ENCODE assay signal across 14 mouse cellular contexts in the genomic region with DNA sequence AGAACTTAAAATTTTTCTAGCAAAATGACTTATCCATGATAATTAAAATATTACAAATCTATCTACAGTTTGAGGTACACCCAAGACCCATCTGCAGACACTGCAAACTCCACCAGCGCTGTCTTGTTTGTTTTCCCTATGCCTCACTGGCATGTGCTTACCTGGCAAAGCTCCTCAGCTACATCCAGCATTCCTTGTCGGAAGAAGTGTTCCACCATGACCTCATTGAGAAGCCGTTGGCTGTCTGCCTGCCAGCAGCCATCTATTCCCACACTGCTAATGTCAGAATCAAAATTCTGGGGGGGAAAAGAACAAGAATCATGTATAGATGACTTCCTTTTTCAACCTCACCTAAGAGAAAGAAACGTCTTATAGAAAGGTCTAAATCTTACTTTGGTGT. TPM values are rescaled to one million over a fixed set of nuclear protein-coding genes. Genes with fewer than 3 reads are reported as not detected.
A peak's percentile ranks its signal among the peaks of the same experiment; 100 is the strongest.
DNase-seq lines count a peak whose midpoint lies in the region; ATAC-seq and TF ChIP-seq lines count a peak whose summit lies in the region.
"Had no signal": no experiment of that assay in that cellular context is flagged by ENCODE, and none has a peak within 500 bp of the region (broad histone marks: within the 10 kb centered on the region; RNA-seq: fewer than 3 reads in every experiment).

No protein-coding gene starts in this region.

- H3K36me3 ChIP-seq in forebrain, embryonic 14.5 days (ENCODE audit: control insufficient read depth, insufficient read depth, low read length): peaks cover 17% of the 10 kb centered on the region
- peaks cover 7% of the 10 kb centered on the region for H3K36me3 ChIP-seq in forebrain, embryonic 16.5 days (ENCODE audit: control insufficient read depth, insufficient read depth)
- H3K36me3 ChIP-seq in kidney, adult 2 months (ENCODE audit: control insufficient read depth, insufficient read depth, low read length): no peaks in the 10 kb centered on the region; the same call in 1 of the 2 replicates
- H3K36me3 ChIP-seq in kidney, embryonic 14.5 days (ENCODE audit: control insufficient read depth, insufficient read depth, low read length): peaks cover 14% of the 10 kb centered on the region; the same call in 1 of the 2 replicates
- H3K36me3 ChIP-seq in intestine, embryonic 15.5 days: no peaks in the 10 kb centered on the region; the same call in 1 of the 2 replicates

- H3K27ac ChIP-seq in forebrain, embryonic 14.5 days (ENCODE audit: low read depth, low read length): no peak overlapping the region
- no peak overlapping the region for H3K27ac ChIP-seq in forebrain, embryonic 16.5 days (ENCODE audit: low read length)
- H3K27ac ChIP-seq in kidney, adult 2 months (ENCODE audit: insufficient read depth, low read depth, low read length): no peak overlapping the region
- H3K27ac ChIP-seq in kidney, embryonic 14.5 days (ENCODE audit: low read depth, low read length): no peak overlapping the region
- no peak overlapping the region for H3K27ac ChIP-seq in intestine, embryonic 15.5 days
- H3K27ac ChIP-seq: forebrain, embryonic 10.5 days; midbrain, embryonic 15.5 days; neural tube, embryonic 13.5 days had no signal

- ATAC-seq in forebrain, embryonic 14.5 days: no peak
- ATAC-seq in forebrain, embryonic 16.5 days: no peak
- ATAC-seq in kidney, embryonic 14.5 days (ENCODE audit: low FRiP score, low TSS enrichment): no peak
- ATAC-seq in intestine, embryonic 15.5 days: no peak
- ATAC-seq: midbrain, embryonic 15.5 days had no signal

- no peaks in the 10 kb centered on the region for H3K27me3 ChIP-seq in forebrain, embryonic 14.5 days (replicated peaks; ENCODE audit: control insufficient read depth, insufficient read depth, low read length)
- no peaks in the 10 kb centered on the region for H3K27me3 ChIP-seq in forebrain, embryonic 16.5 days (replicated peaks; ENCODE audit: control insufficient read depth, insufficient read depth, low read length)
- H3K27me3 ChIP-seq in kidney, adult 2 months (replicated peaks; ENCODE audit: control insufficient read depth, insufficient read depth, low read length): no peaks in the 10 kb centered on the region
- H3K27me3 ChIP-seq in kidney, embryonic 14.5 days (ENCODE audit: control insufficient read depth, insufficient read depth, low read length): no peaks in the 10 kb centered on the region
- H3K27me3 ChIP-seq in intestine, embryonic 15.5 days (replicated peaks): no peaks in the 10 kb centered on the region
- H3K27me3 ChIP-seq: midbrain, embryonic 15.5 days; neural tube, embryonic 13.5 days had no signal

- 78% methylated on average over 4 of the region's 4 CpGs for WGBS in forebrain, embryonic 14.5 days
- 68% methylated on average over 4 of the region's 4 CpGs for WGBS in forebrain, embryonic 16.5 days
- WGBS in kidney, adult 2 months: 39% methylated on average over 4 of the region's 4 CpGs
- 91% methylated on average over 4 of the region's 4 CpGs for WGBS in kidney, embryonic 14.5 days
- 80% methylated on average over 4 of the region's 4 CpGs for WGBS in intestine, embryonic 15.5 days

- H3K9me3 ChIP-seq in forebrain, embryonic 14.5 days (replicated peaks; ENCODE audit: control insufficient read depth, low read length): no peaks in the 10 kb centered on the region
- H3K9me3 ChIP-seq in forebrain, embryonic 16.5 days (ENCODE audit: control insufficient read depth, low read length): no peaks in the 10 kb centered on the region
- H3K9me3 ChIP-seq in kidney, embryonic 14.5 days (ENCODE audit: control insufficient read depth, low read length): no peaks in the 10 kb centered on the region
- no peaks in the 10 kb centered on the region for H3K9me3 ChIP-seq in intestine, embryonic 15.5 days
- H3K9me3 ChIP-seq: forebrain, embryonic 10.5 days; G1E; midbrain, embryonic 15.5 days; neural tube, embryonic 13.5 days had no signal

- no peak for TF ChIP-seq POLR2A in kidney, adult 2 months (IDR thresholded peaks at IDR 0.05; ENCODE audit: low read depth, low read length)

- peak; percentile 18 for DNase-seq in forebrain, embryonic 14.5 days (ENCODE audit: low spot score)
- DNase-seq in kidney, adult 2 months: peak; percentile 69
- DNase-seq in cerebellum, adult 9-11 months: peak; percentile 67
- DNase-seq in kidney, postnatal 14 days: peak; percentile 52
- no peak for DNase-seq in right cerebral cortex, adult 18-20 months
- DNase-seq: gastrocnemius, postnatal 25 days had no signal

- no peak for TF ChIP-seq CTCF in kidney, adult 2 months (conservative IDR thresholded peaks at IDR 0.05; ENCODE audit: insufficient read depth, insufficient read length, low read depth, low read length)

- no peaks in the 10 kb centered on the region for H3K4me1 ChIP-seq in forebrain, embryonic 14.5 days (ENCODE audit: control insufficient read depth, insufficient read depth, low read length)
- H3K4me1 ChIP-seq in forebrain, embryonic 16.5 days (replicated peaks; ENCODE audit: control insufficient read depth, insufficient read depth, low read length): peaks cover 3% of the 10 kb centered on the region; the same call in 1 of the 2 replicates
- peaks cover 7% of the 10 kb centered on the region; the same call in 1 of the 2 replicates for H3K4me1 ChIP-seq in kidney, adult 2 months (ENCODE audit: control insufficient read depth, insufficient read depth, low read length)
- no peaks in the 10 kb centered on the region for H3K4me1 ChIP-seq in kidney, embryonic 14.5 days (ENCODE audit: control insufficient read depth, insufficient read depth, low read length)
- H3K4me1 ChIP-seq in intestine, embryonic 15.5 days (replicated peaks): no peaks in the 10 kb centered on the region
- H3K4me1 ChIP-seq: forebrain, embryonic 10.5 days; midbrain, embryonic 15.5 days; neural tube, embryonic 13.5 days had no signal

- no peak overlapping the region for H3K9ac ChIP-seq in forebrain, embryonic 14.5 days (ENCODE audit: low read length)
- no peak overlapping the region for H3K9ac ChIP-seq in forebrain, embryonic 16.5 days (replicated peaks; ENCODE audit: low read depth, low read length)
- H3K9ac ChIP-seq in kidney, embryonic 14.5 days (ENCODE audit: low read depth, low read length): no peak overlapping the region
- H3K9ac ChIP-seq in intestine, embryonic 15.5 days: no peak overlapping the region
- H3K9ac ChIP-seq: midbrain, embryonic 15.5 days; neural tube, embryonic 13.5 days had no signal

- no peak overlapping the region for H3K4me2 ChIP-seq in forebrain, embryonic 14.5 days (ENCODE audit: low read length)
- no peak overlapping the region for H3K4me2 ChIP-seq in forebrain, embryonic 16.5 days (ENCODE audit: low read length)
- no peak overlapping the region for H3K4me2 ChIP-seq in kidney, embryonic 14.5 days (replicated peaks; ENCODE audit: low read depth, low read length)
- no peak overlapping the region for H3K4me2 ChIP-seq in intestine, embryonic 15.5 days (replicated peaks)
- H3K4me2 ChIP-seq: midbrain, embryonic 15.5 days; neural tube, embryonic 13.5 days had no signal

- no peak overlapping the region for H3K4me3 ChIP-seq in forebrain, embryonic 14.5 days (ENCODE audit: low read depth, low read length)
- no peak overlapping the region for H3K4me3 ChIP-seq in forebrain, embryonic 16.5 days (replicated peaks; ENCODE audit: low read length)
- no peak overlapping the region for H3K4me3 ChIP-seq in kidney, adult 2 months (ENCODE audit: insufficient read depth, low read depth, low read length)
- H3K4me3 ChIP-seq in kidney, embryonic 14.5 days (ENCODE audit: low read length): no peak overlapping the region
- H3K4me3 ChIP-seq in intestine, embryonic 15.5 days (replicated peaks): no peak overlapping the region
- H3K4me3 ChIP-seq: forebrain, embryonic 10.5 days; midbrain, embryonic 15.5 days; neural tube, embryonic 13.5 days had no signal

RNA-seq across cellular contexts. Expression of a gene that starts 25.8 kb away (rescaled TPM):
- polyA plus RNA-seq in forebrain, embryonic 14.5 days (2014; fragmentation: Nextera tagmentation; extraction: Ambion mirVana): 4.5 and 5.8 TPM in 2 replicates
- polyA plus RNA-seq in forebrain, embryonic 16.5 days (2015; fragmentation: Nextera tagmentation; extraction: Ambion mirVana): 8.4 and 9.4 TPM in 2 replicates
- 33.6 and 40.3 TPM in 2 replicates for polyA plus RNA-seq in kidney, adult 2 months (2012; rRNA removed)
- polyA plus RNA-seq in kidney, embryonic 14.5 days (2014; fragmentation: Nextera tagmentation; extraction: Ambion mirVana): 11.2 and 13.0 TPM in 2 replicates
- 13.9 and 16.0 TPM in 2 replicates for polyA plus RNA-seq in intestine, embryonic 15.5 days (2015; fragmentation: Nextera tagmentation; extraction: Ambion mirVana)

RNA-seq across cellular contexts. Expression of a gene that starts 41.4 kb away (rescaled TPM):
- not detected in 2 replicates for polyA plus RNA-seq in forebrain, embryonic 14.5 days (2014; fragmentation: Nextera tagmentation; extraction: Ambion mirVana)
- not detected in 2 replicates for polyA plus RNA-seq in forebrain, embryonic 16.5 days (2015; fragmentation: Nextera tagmentation; extraction: Ambion mirVana)
- polyA plus RNA-seq in kidney, adult 2 months (2012; rRNA removed): 1.3 and 4.7 TPM in 2 replicates
- polyA plus RNA-seq in kidney, embryonic 14.5 days (2014; fragmentation: Nextera tagmentation; extraction: Ambion mirVana): not detected in 2 replicates
- polyA plus RNA-seq in intestine, embryonic 15.5 days (2015; fragmentation: Nextera tagmentation; extraction: Ambion mirVana): not detected in 2 replicates
- polyA plus RNA-seq: embryonic facial prominence, embryonic 11.5 days; forebrain, embryonic 10.5 days; G1E; midbrain, embryonic 15.5 days; neural tube, embryonic 13.5 days had no signal
